Mouse (Mus musculus): ENCODE measurements around the gene Prkrip1.

DNA sequence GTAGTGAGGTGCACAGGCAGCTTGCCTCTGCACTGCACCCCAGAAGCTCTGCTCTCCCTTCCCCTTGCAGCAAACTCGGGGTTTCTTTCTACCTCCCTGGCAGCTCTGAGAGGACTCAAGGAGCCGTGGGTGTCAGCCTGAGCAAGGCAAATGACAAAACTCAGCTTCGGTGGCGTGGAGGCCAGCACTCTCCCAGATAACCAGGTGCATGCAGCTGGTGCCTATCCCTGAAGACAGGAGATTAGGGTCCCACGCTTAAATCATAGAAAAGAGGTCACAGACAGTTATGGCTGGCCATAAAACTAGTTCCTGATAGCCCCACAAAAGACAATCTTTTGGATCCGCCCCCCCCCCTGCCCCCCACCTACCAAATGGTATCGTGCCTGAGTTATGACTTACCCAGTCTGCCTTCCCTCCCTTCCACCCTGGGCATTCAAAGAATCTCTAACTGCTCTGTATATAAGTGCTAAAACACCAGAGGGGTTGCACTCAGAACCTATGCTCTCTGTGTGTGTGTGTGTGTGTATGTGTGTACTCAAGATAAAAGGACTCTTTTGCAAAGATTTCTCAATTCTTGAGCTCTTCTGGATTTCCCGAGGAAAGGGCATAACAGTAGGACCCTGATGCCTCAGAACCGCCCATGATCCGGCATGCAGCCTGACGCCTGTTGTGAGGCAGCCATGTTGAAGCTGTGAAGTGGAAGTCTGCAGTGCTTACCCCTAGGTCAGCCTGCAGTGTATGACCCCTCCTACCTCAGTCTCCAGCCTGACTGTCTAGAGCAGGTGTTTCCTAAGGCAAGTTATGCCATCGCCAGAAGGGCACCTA, 53.9 kb downstream of the Prkrip1 start:
- TF ChIP-seq JUND (conservative IDR thresholded peaks at IDR 0.05; ENCODE audit: low read depth, low read length) (no peak), MYC (IDR thresholded peaks at IDR 0.05; ENCODE audit: low read depth, low read length) (no peak), POLR2A (IDR thresholded peaks at IDR 0.05; ENCODE audit: low read depth, low read length) (no peak), KAT2A (IDR thresholded peaks at IDR 0.05; ENCODE audit: insufficient replicate concordance, low read length) (no peak), RAD21 (IDR thresholded peaks at IDR 0.05; ENCODE audit: low read depth, low read length) (no peak), CTCF (conservative IDR thresholded peaks at IDR 0.05 in 1 of 2, IDR thresholded peaks at IDR 0.05 in 1 of 2; ENCODE audit: low read depth in 2 of 2, low read length in 2 of 2) (no peak), POLR2AphosphoS2 (IDR thresholded peaks at IDR 0.05; ENCODE audit: low read depth, low read length) (no peak), TCF12 (IDR thresholded peaks at IDR 0.05; ENCODE audit: low read depth, low read length) (no peak), BHLHE40 (IDR thresholded peaks at IDR 0.05; ENCODE audit: low read depth, low read length) (no peak)

Measured in CH12.LX (cell line).